Mouse (Mus musculus) left cerebral cortex, adult 18-20 months (tissue): Measurements from ENCODE around the gene Akr1b3. TPM values are rescaled to one million over a fixed set of nuclear protein-coding genes. Genes with fewer than 3 reads are reported as not detected.
"Not testable (repeated sequence)": the region's sequence is repeated elsewhere in the genome, so short reads cannot be mapped to it uniquely, and the experiment has no call there.

Source experiments
- DNase-seq, 2 experiments: peaks; one replicate each; pipeline ENCODE4 v3.0.0; 2021 to 2022; ENCODE audit warnings: low spot score in 2 of 2, mixed read lengths in 1 of 2
- total RNA-seq, 2 experiments: library from RNA; stranded (reverse); gene quantifications; 2 replicates each; pipeline ENCODE4 v1.2.3; 2021

Akr1b3 gene
- total RNA-seq, 2 experiments from 2014 or later = 51.2 to 55.2 TPM

GRCm38 (mm10) chr6:34331804-34332203 is 14.5 kb upstream of the Akr1b3 start:
- DNase-seq = not testable (repeated sequence)

- no peak for DNase-seq
Measured at GRCm38 (mm10) chr6:34331379-34331778, 14.1 kb upstream of the Akr1b3 start.

- DNase-seq = no peak
Measured at GRCm38 (mm10) chr6:34322121-34322520, 4.8 kb upstream of the Akr1b3 start.

- DNase-seq = no peak
Measured at GRCm38 (mm10) chr6:34318636-34319035, 1.4 kb upstream of the Akr1b3 start.

- no peak for DNase-seq
Measured at GRCm38 (mm10) chr6:34318172-34318571, 894 bp upstream of the Akr1b3 start.

GRCm38 (mm10) chr6:34313921-34314320 is 3.4 kb downstream of the Akr1b3 start:
- DNase-seq = no peak

GRCm38 (mm10) chr6:34313386-34313785 is 3.9 kb downstream of the Akr1b3 start:
- DNase-seq = no peak

GRCm38 (mm10) chr6:34310023-34310595 is 7.2 kb downstream of the Akr1b3 start:
- DNase-seq = no peak

- no peak for DNase-seq
Measured at GRCm38 (mm10) chr6:34309526-34309925, 7.8 kb downstream of the Akr1b3 start.

- no peak for DNase-seq
Measured at GRCm38 (mm10) chr6:34306797-34307196, 10.5 kb downstream of the Akr1b3 start.

- DNase-seq = no peak
Measured at GRCm38 (mm10) chr6:34304675-34305241, 12.5 kb downstream of the Akr1b3 start.

- DNase-seq = no peak
Measured at GRCm38 (mm10) chr6:34297055-34297454, 20.2 kb downstream of the Akr1b3 start.

- DNase-seq = no peak
Measured at GRCm38 (mm10) chr6:34295437-34295836, 21.8 kb downstream of the Akr1b3 start.

- peak; percentile 63 to 66 for DNase-seq
Measured at GRCm38 (mm10) chr6:34292882-34293487, 24.3 kb downstream of the Akr1b3 start.

- no peak for DNase-seq
Measured at GRCm38 (mm10) chr6:34292196-34292881, 24.9 kb downstream of the Akr1b3 start.

GRCm38 (mm10) chr6:34290681-34291080 is 26.6 kb downstream of the Akr1b3 start:
- DNase-seq = peak in 1 of 2 experiments; percentile 23

- no peak for DNase-seq
Measured at GRCm38 (mm10) chr6:34290091-34290490, 27.2 kb downstream of the Akr1b3 start.

- DNase-seq = no peak
Measured at GRCm38 (mm10) chr6:34288098-34288497, 29.2 kb downstream of the Akr1b3 start.

GRCm38 (mm10) chr6:34286841-34287240 is 30.4 kb downstream of the Akr1b3 start:
- no peak for DNase-seq

GRCm38 (mm10) chr6:34278385-34278784 is 38.9 kb downstream of the Akr1b3 start:
- DNase-seq = no peak

- DNase-seq = peak; percentile 55 to 72
Measured at GRCm38 (mm10) chr6:34277665-34278064, 39.6 kb downstream of the Akr1b3 start.

- peak in 1 of 2 experiments; percentile 26 for DNase-seq
Measured at GRCm38 (mm10) chr6:34274346-34274745, 42.9 kb downstream of the Akr1b3 start.
